Mouse (Mus musculus) bone marrow, adult 2 months (tissue): ENCODE measurements around the gene Myo16.

Source experiments
- CTCF ChIP-seq: fragments of 200-500 bp; IDR thresholded peaks from 2 replicates; pipeline ENCODE4 v1.5.1; 2011; ENCODE audit warnings: low read length, control low read depth; ENCODE audit not compliant: control insufficient read depth, insufficient read depth
- POLR2A ChIP-seq: fragments of 200-500 bp; IDR thresholded peaks from 2 replicates; pipeline ENCODE4 v1.6.1; 2011; ENCODE audit warnings: low read depth, mild to moderate bottlenecking, control low read depth, low read length, borderline replicate concordance; ENCODE audit not compliant: control insufficient read depth

DNA sequence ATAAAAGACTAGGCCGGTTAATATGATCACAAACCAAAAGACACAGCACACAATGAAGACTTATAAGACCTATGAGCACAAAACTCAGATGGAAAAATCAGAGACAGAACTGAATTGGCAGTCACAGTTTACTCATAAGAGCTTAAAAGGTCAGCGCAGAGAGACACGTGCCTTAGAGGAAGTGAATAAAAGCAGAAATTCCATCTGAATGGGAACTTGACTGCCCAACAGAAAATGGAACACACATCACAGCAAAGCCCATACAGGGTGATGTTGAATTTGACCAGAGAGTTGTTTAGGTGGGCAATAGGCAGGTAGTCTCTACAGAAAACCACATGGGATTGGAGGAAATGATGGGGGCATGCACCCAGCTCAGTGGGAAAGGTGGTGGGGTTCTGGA lies 442.6 kb downstream of the Myo16 start:
- TF ChIP-seq POLR2A (no peak), CTCF (no peak)
